Mouse (Mus musculus) embryonic facial prominence, embryonic 11.5 days (tissue): ENCODE data around the gene Cab39. TPM values are rescaled to one million over a fixed set of nuclear protein-coding genes. Genes with fewer than 3 reads are reported as not detected.
A peak's percentile ranks its signal among the peaks of the same experiment; 100 is the strongest.

Experiments
- ATAC-seq: fragments of 200-750 bp; cut with Nextera tagmentation; replicated peaks from 2 replicates; pipeline ENCODE4 v1.8.0; 2017; ENCODE audit warnings: low read depth; ENCODE audit not compliant: insufficient number of reproducible peaks, low FRiP score, low TSS enrichment
- DNase-seq: peaks from one replicate; pipeline ENCODE4 v3.0.0-alpha.2; 2015; ENCODE audit warnings: low spot score
- H3K27ac ChIP-seq: fragments of 300-500 bp; sonication (generic); replicated peaks from 2 replicates; pipeline ENCODE4 v1.5.1; 2014; ENCODE audit warnings: mild to moderate bottlenecking, low read depth, low read length, control low read depth
- H3K27me3 ChIP-seq: fragments of 300-500 bp; sonication (generic); 2 replicates; pipeline ENCODE4 v1.6.1; 2014; ENCODE audit warnings: mild to moderate bottlenecking, low read length, moderate library complexity, mixed read lengths; ENCODE audit not compliant: control insufficient read depth, insufficient read depth
- H3K36me3 ChIP-seq: fragments of 300-500 bp; sonication (generic); replicated peaks from 2 replicates; pipeline ENCODE4 v1.6.1; 2014; ENCODE audit warnings: low read depth, mild to moderate bottlenecking, low read length, moderate library complexity, mixed read lengths; ENCODE audit not compliant: control insufficient read depth, insufficient read depth
- H3K4me1 ChIP-seq: fragments of 300-500 bp; sonication (generic); 2 replicates; pipeline ENCODE4 v1.6.1; 2014; ENCODE audit warnings: low read length, mixed read lengths; ENCODE audit not compliant: control insufficient read depth, insufficient read depth
- H3K4me2 ChIP-seq: fragments of 300-500 bp; sonication (generic); 2 replicates; pipeline ENCODE4 v1.6.1; 2014; ENCODE audit warnings: low read depth, mild to moderate bottlenecking, control low read depth, low read length, moderate library complexity
- H3K4me3 ChIP-seq: fragments of 300-500 bp; sonication (generic); 2 replicates; pipeline ENCODE4 v1.5.1; 2014; ENCODE audit warnings: low read depth, low read length, control low read depth
- H3K9ac ChIP-seq: fragments of 300-500 bp; sonication (generic); replicated peaks from 2 replicates; pipeline ENCODE4 v1.6.1; 2014; ENCODE audit warnings: mild to moderate bottlenecking, control low read depth, low read length
- H3K9me3 ChIP-seq: fragments of 300-500 bp; sonication (generic); replicated peaks from 2 replicates; pipeline ENCODE4 v1.6.1; 2016; ENCODE audit warnings: mild to moderate bottlenecking, low read length, inconsistent platforms, mixed read lengths; ENCODE audit not compliant: control insufficient read depth
- WGBS: fragments of 180-500 bp; shearing (Covaris S2); extraction: QIAGEN DNeasy Blood & Tissue Kit; methylation state at CpG from one replicate; pipeline ENCODE4 v1.1.7; 2014; 5-methylcytosine and 5-hydroxymethylcytosine counted together
- microRNA-seq: library from miRNA; unstranded; fragments of <30 nt; microRNA quantifications from one replicate; pipeline ENCODE4, GENCODE M21; 2016; ENCODE audit warnings: borderline number of aligned reads
- polyA plus RNA-seq: library from polyadenylated mRNA; unstranded; fragments of >200 nt; fragmentation: Nextera tagmentation; extraction: Ambion mirVana; gene quantifications from 2 replicates; pipeline ENCODE4 v1.2.1, GENCODE M21; 2014

The Cab39 gene
- polyA plus RNA-seq, 1 experiment from 2014 or later: 61.5 TPM

DNA sequence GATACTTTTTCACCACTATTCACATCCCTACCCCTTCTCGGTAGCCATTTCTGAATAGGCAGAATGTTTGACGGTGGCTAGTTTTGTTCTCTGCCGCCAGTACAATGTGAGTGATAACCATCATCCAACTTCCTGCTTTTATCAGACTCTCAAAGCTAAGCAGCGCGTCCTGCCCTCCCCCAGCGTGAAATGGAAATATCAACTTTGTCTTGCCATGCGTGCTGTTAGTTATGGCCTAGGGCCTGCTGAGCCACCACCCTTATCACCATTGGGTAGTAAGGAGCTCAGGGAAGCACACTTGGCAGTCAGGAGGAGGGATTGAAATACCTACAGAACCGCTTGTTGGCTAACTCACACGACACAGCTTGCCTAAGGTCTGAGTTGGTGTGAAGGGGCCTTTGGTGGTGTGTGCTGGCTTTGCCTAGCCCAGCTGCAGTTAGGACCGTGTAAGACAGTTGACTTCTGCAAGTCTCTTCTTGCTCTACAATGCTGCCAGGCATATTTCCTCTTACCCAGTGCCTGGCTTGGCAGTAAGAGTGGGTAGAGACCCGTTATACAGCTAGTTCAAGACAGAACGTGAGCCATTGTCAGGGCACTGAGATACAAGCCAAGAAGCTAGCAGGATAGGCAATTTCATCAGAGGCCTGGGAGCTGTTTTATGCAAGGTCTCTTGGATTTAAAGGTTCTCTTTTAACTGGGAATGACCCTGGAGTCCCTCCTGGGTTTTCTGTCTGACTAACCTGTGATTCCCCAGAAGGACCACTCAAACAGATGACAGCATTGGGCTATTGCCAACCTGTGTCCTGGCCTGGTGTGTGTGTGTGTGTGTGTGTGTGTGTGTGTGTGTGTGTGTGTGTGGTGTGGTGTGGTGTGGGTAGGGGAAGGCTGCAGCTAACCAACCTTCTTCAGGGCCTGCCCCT lies 103.8 kb downstream of the Cab39 start:
- H3K4me3 ChIP-seq: no peak overlapping the region
- H3K36me3 ChIP-seq: no peaks in the 10 kb centered on the region
- no peaks in the 10 kb centered on the region for H3K9me3 ChIP-seq
- 59% methylated on average over 12 of the region's 12 CpGs for WGBS
- H3K4me2 ChIP-seq: peak overlapping the region; percentile 15
- ATAC-seq: no peak
- H3K27me3 ChIP-seq: no peaks in the 10 kb centered on the region
- peaks cover 22% of the 10 kb centered on the region for H3K4me1 ChIP-seq
- 0 out of 2 replicates have a peak overlapping the region, but pooled peaks have one; percentile 28 for H3K27ac ChIP-seq
- no peak for DNase-seq
- 0 out of 2 replicates have a peak overlapping the region, but pooled peaks have one; percentile 6 for H3K9ac ChIP-seq

DNA sequence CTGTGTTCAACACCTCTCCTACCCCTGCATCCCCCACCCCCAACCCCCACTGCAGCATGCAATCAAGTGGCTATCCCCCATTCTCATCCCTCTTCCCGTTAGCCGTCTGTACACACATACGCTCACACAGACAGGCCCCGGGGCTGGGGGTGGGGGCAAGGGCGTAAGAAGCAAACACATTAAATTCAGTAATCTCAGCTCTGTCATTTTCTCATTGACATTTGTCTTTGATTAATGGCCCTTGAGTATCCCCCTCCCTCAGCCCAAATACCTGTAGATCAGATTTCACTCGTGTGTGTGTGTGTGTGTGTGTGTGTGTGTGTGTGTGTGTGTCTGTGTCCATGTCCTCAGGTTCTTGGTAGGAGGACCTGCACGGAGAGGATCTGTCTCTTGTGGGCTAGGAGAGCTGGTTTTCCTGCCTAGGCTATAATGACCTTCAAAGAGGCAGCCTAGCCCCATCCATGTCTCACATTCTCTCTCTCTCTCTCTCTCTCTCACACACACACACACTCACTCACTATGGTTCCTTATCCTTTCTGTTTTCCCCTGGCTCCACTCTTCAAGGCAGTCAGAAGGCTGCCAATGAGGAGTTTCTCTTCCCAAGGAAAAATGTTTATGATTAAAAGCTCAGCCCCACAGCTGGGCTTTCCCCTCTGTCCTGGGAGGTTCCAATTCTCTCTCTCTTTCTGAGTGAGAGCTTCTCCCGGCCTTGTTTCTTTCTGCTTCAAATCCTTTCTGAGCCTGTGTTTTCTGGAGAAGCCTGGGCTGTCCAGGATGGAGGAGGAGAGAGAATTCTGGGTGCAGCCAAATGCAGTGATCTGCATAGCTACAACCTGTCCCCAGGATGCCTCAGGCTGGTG lies 104.9 kb downstream of the Cab39 start:
- H3K9ac ChIP-seq: peak overlapping the region; percentile 32
- H3K27ac ChIP-seq: 0 out of 2 replicates have a peak overlapping the region, but pooled peaks have one; percentile 9
- ATAC-seq: no peak
- DNase-seq: peak; percentile 60
- H3K4me1 ChIP-seq: peaks cover 22% of the 10 kb centered on the region
- WGBS: 12% methylated on average over 8 of the region's 8 CpGs
- H3K4me2 ChIP-seq: peak overlapping the region; percentile 21
- no peaks in the 10 kb centered on the region for H3K9me3 ChIP-seq
- H3K4me3 ChIP-seq: no peak overlapping the region
- H3K27me3 ChIP-seq: no peaks in the 10 kb centered on the region
- 0 out of 2 replicates have a peak, but pooled peaks cover under 1% of the 10 kb centered on the region for H3K36me3 ChIP-seq

DNA sequence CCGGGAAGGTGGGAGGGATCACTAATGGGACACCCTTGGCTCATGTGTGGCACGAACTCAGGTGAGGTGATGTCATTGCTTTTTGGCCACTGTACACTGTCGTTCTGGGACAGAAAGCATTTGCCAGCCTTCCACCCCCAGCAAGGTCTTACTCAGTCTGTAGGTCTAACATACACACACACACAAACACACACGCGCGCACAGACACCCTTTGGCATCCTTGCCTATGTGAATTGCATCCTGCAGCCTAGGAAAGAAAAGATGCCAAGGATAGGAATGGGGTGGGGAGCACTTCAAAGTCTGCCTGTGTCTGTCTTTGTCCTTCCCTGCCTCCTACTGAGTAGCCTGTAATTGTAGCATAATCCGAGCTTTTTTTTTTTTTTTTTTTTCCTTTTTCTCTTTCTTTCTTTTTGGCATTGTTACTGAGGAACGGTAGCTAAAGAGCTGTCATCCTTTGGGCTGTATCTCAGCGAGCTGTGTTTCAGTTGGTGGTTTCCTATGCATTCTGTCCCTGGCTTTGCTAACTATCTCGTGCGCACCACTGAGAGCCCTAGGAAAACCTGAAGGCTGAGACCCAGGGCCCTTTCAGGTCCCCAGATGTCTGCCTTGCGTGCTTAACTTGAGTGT lies 105.6 kb downstream of the Cab39 start:
- Histone ChIP-seq H3K36me3 (0 out of 2 replicates have a peak, but pooled peaks cover 2% of the 10 kb centered on the region), H3K9me3 (no peaks in the 10 kb centered on the region), H3K4me1 (peaks cover 22% of the 10 kb centered on the region), H3K4me2 (no peak overlapping the region; the same call in 1 of the 2 replicates), H3K27me3 (no peaks in the 10 kb centered on the region), H3K4me3 (no peak overlapping the region), H3K9ac (no peak overlapping the region; the same call in 1 of the 2 replicates), H3K27ac (0 out of 2 replicates have a peak overlapping the region, but pooled peaks have one; percentile 9)
- DNase-seq (no peak), ATAC-seq (no peak)
- WGBS: 34% methylated on average over 12 of the region's 12 CpGs

DNA sequence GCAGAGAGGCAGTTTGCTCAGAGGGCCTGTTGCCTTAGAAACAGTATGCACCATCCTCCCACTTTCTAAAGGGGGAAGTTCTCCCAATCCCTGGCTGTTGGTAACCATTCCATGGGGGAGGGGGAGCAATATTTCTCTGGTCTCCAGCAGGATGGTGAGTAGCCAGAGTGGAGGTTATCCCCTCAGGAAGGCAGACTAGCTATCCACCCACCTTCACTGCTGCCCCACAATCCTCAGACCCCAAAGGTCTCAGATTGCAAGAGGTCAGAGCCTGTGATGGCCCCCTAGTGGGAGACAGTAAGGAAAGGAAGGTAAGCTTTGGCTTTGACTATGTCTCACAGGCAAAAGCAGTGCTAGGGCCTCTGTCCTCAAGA lies 106.1 kb downstream of the Cab39 start:
- Histone ChIP-seq H3K4me2 (no peak overlapping the region), H3K4me1 (peaks cover 22% of the 10 kb centered on the region), H3K9me3 (no peaks in the 10 kb centered on the region), H3K4me3 (no peak overlapping the region), H3K9ac (no peak overlapping the region), H3K27me3 (no peaks in the 10 kb centered on the region), H3K27ac (no peak overlapping the region), H3K36me3 (0 out of 2 replicates have a peak, but pooled peaks cover 2% of the 10 kb centered on the region)
- no peak for DNase-seq
- ATAC-seq: no peak

DNA sequence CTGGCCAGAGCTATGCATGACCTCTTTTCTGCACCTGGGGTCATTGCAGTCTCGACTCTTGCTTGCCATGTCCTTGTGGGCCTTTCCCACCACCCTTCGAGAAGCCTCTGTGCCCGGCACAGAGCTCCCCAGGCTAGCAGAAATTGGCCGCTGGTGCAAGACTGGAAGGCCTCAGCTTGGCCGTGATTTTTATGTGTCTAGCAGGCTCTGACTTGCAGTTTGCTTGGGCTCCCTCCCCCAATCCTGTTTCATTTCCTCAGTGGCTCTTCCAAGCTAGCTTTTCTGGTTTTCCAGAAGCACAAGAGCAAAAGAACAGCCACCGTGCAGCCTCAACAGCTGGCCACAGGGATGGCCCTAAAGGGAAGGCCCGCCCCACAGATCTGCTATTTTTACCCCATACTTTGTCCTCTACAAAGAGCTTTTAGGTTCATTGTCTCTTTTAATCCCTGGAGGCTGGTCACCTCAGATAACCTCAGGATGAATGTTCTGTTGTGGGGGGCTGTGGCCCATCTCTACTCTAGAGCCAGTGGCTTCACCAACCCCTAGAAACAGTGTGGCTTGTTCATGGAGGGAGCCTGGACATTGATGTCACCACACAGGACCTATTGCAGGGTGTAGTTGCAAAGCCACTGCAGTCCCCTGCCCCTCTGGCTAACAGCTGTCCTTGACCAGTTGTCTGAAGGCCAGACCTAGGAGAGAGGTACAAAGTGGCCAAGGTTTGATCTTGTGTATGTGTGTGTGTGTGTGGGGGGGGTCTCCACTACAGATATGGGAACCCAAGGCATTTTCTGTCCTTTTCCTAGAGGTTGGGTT lies 107.5 kb downstream of the Cab39 start:
- DNase-seq (no peak), ATAC-seq (no peak)
- 82% methylated on average over 7 of the region's 7 CpGs for WGBS
- Histone ChIP-seq H3K4me2 (no peak overlapping the region), H3K9me3 (no peaks in the 10 kb centered on the region), H3K36me3 (peaks cover 8% of the 10 kb centered on the region), H3K4me1 (peaks cover 22% of the 10 kb centered on the region), H3K9ac (no peak overlapping the region), H3K27me3 (no peaks in the 10 kb centered on the region), H3K4me3 (no peak overlapping the region), H3K27ac (no peak overlapping the region)

Small RNA genes lying within 50 kb of the gene (microRNA-seq; reads per million reads assigned to microRNA genes)
- not detected for gene Gm25472
- not detected for gene Mir8096

Other genes with a start within 250 kb of the Cab39 start
- gene G530012D18Rik, start 217.8 kb upstream of the Cab39 start, polyA plus RNA-seq: not detected in 2 replicates
- 0.60 and 0.77 TPM in 2 replicates for gene Sp110, start 194.6 kb upstream of the Cab39 start, polyA plus RNA-seq
- gene Sp140, start 193.1 kb upstream of the Cab39 start, polyA plus RNA-seq: 1.0 and 1.3 TPM in 2 replicates
- gene Sp100, start 143.5 kb upstream of the Cab39 start, polyA plus RNA-seq: 0.25 and 0.54 TPM in 2 replicates
- 1.3 and 1.7 TPM in 2 replicates for gene A630001G21Rik, start 14.8 kb upstream of the Cab39 start, polyA plus RNA-seq
- gene Itm2c, start 100.8 kb downstream of the Cab39 start, polyA plus RNA-seq: 130 and 133 TPM in 2 replicates
- not detected in 2 replicates for gene 4933407L21Rik, start 135.0 kb downstream of the Cab39 start, polyA plus RNA-seq
- gene Gpr55, start 167.6 kb downstream of the Cab39 start, polyA plus RNA-seq: not detected in 2 replicates
- not detected in 2 replicates for gene Spata3, start 223.4 kb downstream of the Cab39 start, polyA plus RNA-seq